Mouse (Mus musculus): ENCODE results near the gene Rps29. TPM values are rescaled to one million over a fixed set of nuclear protein-coding genes. Genes with fewer than 3 reads are reported as not detected.

Rps29 gene
- polyA plus RNA-seq, 1 experiment from 2014 or later, result 1,027 TPM

DNA sequence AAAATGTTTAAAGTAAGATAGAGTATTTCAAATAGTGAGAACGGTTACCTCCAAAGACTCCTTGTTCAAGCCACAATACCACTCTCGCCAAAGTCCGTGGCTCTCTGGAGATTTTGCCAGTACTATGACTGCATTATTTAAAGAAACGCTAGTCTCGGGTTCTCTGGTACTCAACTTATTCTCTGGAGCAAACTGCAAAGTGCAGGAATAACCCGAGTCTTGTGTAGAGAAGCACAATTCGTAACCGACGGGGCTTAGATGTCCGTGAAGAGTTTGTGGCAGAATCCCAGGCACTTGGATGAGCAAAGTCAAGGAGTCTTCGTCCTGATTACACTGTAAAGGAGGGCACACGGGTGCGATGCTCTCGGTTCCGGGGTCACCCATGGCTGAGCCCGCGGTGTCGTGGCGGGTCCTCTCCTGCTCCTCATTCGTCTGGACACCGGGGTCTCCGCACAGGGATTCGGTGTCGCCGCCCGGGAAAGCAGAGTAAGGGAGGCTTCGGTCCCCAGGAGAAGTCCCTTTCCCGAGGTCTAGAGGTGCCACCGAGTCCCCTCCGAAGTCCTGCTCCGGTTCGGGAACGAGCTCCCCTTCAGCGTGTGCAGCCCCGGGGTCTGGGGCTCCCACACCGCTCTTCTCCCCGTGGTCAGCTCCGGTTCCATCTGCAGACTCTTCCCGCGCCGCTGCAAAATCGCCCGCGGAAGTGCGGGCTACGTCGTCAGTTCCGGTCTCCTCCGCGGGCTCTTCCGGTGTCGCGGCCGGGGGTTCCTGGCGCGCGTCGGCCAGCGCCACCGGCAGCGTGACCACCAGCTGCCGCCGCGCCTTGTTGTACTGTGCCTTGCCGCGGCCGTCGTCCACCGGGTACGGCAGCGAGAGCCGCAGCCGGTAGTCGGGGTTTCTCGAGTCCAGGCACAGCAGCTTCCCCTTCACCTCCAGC, 37.7 kb upstream of the Rps29 start, which contains the start of gene Gm49383:
Gm49383 (minus strand) TSS at position 661 of the 934 bp plus-strand sequence.
- H3K4me1 ChIP-seq (ENCODE audit: control insufficient read depth, insufficient read depth, low read length), result peaks cover 21% of the 10 kb centered on the region
- H3K4me3 ChIP-seq (ENCODE audit: low read length), result peak within 1 kb of the TSS; percentile 100
- peak; percentile 64 for ATAC-seq (replicated peaks; ENCODE audit: extremely low read depth, insufficient read depth, low FRiP score)
- H3K27me3 ChIP-seq (ENCODE audit: control insufficient read depth, insufficient read depth, low read length), result no peaks in the 10 kb centered on the region
- H3K9ac ChIP-seq (ENCODE audit: low read length), result peak within 1 kb of the TSS; percentile 96
- H3K27ac ChIP-seq (ENCODE audit: low read length), result peak within 1 kb of the TSS; percentile 94
- under 1% methylated on average over 75 of the region's 75 CpGs for WGBS
- no peaks in the 10 kb centered on the region for H3K9me3 ChIP-seq (replicated peaks; ENCODE audit: control insufficient read depth, low read length)
- peak within 1 kb of the TSS; percentile 99 for H3K4me2 ChIP-seq (ENCODE audit: low read depth, low read length)
- H3K36me3 ChIP-seq (ENCODE audit: control insufficient read depth, insufficient read depth), result peaks cover 20% of the 10 kb centered on the region

DNA sequence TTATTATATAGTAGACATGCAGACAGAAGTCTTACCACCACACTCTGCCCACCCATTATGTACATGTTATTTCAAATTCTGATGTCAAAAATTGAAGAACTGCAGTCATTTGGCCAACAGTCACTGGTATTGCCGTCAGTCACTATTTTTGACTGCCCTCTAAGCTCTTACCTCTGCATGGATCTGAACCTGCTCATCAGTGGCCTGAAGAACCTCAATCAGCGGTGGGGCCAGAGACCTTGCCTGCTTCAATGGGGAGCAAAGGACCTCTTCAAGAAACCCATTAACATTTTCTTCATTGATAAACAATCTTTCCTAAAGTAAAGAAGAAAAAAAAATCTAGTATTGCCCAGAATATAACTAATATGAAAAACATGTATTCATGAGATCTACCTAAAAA, 33.7 kb upstream of the Rps29 start:
- H3K36me3 ChIP-seq (ENCODE audit: control insufficient read depth, insufficient read depth), result peaks cover 9% of the 10 kb centered on the region; the same call in 1 of the 2 replicates
- no peak overlapping the region for H3K27ac ChIP-seq (ENCODE audit: low read length)
- 90% methylated on average over 2 of the region's 2 CpGs for WGBS
- no peak overlapping the region for H3K9ac ChIP-seq (ENCODE audit: low read length)
- no peaks in the 10 kb centered on the region for H3K27me3 ChIP-seq (ENCODE audit: control insufficient read depth, insufficient read depth, low read length)
- peaks cover 7% of the 10 kb centered on the region for H3K4me1 ChIP-seq (ENCODE audit: control insufficient read depth, insufficient read depth, low read length)
- H3K4me3 ChIP-seq (ENCODE audit: low read length), result no peak overlapping the region
- H3K4me2 ChIP-seq (ENCODE audit: low read depth, low read length), result no peak overlapping the region
- no peak for ATAC-seq (replicated peaks; ENCODE audit: extremely low read depth, insufficient read depth, low FRiP score)
- no peaks in the 10 kb centered on the region for H3K9me3 ChIP-seq (replicated peaks; ENCODE audit: control insufficient read depth, low read length)

DNA sequence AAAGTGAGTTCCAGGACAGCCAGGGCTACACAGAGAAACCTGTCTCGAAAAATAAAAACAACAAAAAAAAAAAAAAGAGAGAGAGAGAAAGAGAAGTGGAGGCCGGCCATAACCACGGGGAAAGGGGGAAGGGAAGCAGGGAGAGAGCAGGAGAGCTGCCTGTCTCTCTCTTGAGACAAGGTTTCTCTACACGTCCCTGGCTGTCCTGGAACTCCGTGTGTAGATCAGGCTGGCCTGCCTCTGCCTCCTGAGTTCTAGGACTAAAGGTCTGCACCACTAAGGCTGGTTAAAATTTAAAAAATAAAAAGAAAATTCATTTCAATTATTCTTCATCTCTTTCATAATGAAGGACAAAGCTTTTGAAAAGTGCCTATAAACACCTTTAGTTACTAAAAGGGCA, 32.4 kb upstream of the Rps29 start:
- Histone ChIP-seq H3K36me3 (ENCODE audit: control insufficient read depth, insufficient read depth) (peaks cover 13% of the 10 kb centered on the region), H3K9ac (ENCODE audit: low read length) (no peak overlapping the region), H3K27me3 (ENCODE audit: control insufficient read depth, insufficient read depth, low read length) (no peaks in the 10 kb centered on the region), H3K4me2 (ENCODE audit: low read depth, low read length) (no peak overlapping the region), H3K4me1 (ENCODE audit: control insufficient read depth, insufficient read depth, low read length) (peaks cover 14% of the 10 kb centered on the region), H3K27ac (ENCODE audit: low read length) (no peak overlapping the region), H3K9me3 (replicated peaks; ENCODE audit: control insufficient read depth, low read length) (no peaks in the 10 kb centered on the region), H3K4me3 (ENCODE audit: low read length) (no peak overlapping the region)
- WGBS, result 95% methylated on average over 5 of the region's 5 CpGs
- no peak for ATAC-seq (replicated peaks; ENCODE audit: extremely low read depth, insufficient read depth, low FRiP score)

DNA sequence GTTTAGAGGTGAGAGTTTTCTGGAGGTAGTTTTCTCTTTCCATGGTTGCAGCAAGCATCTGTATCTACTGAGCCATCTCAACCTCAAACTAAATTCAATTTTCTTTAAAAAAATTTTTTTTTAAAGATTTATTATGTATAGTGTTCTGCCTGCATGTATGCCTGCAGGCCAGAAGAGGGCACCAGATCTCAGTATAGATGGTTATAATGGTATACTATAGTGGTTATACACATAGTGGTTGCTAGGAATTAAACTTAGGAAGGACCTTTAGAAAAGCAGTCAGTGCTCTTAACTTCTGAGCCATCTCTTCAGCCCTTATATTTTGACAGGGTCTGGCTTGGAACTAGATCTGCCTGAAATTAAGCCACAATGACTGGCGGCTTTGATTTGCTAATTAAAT, 31.5 kb upstream of the Rps29 start:
- Histone ChIP-seq H3K9ac (ENCODE audit: low read length) (no peak overlapping the region), H3K4me2 (ENCODE audit: low read depth, low read length) (no peak overlapping the region), H3K4me3 (ENCODE audit: low read length) (no peak overlapping the region), H3K36me3 (ENCODE audit: control insufficient read depth, insufficient read depth) (peaks cover 13% of the 10 kb centered on the region), H3K4me1 (ENCODE audit: control insufficient read depth, insufficient read depth, low read length) (peaks cover 12% of the 10 kb centered on the region), H3K9me3 (replicated peaks; ENCODE audit: control insufficient read depth, low read length) (no peaks in the 10 kb centered on the region), H3K27ac (ENCODE audit: low read length) (peak overlapping the region; percentile 54), H3K27me3 (ENCODE audit: control insufficient read depth, insufficient read depth, low read length) (no peaks in the 10 kb centered on the region)
- no peak for ATAC-seq (replicated peaks; ENCODE audit: extremely low read depth, insufficient read depth, low FRiP score)
- 97% methylated on average over 1 of the region's 1 CpGs for WGBS

DNA sequence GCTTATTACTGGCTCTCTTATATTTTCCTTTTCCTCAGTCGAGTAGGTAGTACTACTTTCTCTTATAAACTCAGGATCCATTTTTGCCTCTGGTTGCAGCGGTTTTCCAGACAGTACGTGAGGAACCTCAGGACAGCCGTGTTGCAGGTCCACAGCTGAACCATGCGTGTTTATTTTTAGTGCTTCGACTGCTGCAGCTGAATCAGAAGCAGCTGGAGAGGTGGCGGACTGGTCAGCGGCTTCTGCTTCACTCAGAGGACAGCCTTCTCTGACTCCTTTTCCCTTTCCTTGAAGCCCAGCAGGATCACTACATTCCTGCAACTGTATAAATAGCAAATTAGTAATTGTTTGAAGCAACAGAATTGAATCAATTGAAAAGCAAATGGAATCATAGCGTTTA, 31.1 kb upstream of the Rps29 start:
- Histone ChIP-seq H3K4me2 (ENCODE audit: low read depth, low read length) (no peak overlapping the region), H3K4me3 (ENCODE audit: low read length) (no peak overlapping the region), H3K27ac (ENCODE audit: low read length) (peak overlapping the region; percentile 54), H3K36me3 (ENCODE audit: control insufficient read depth, insufficient read depth) (peaks cover 13% of the 10 kb centered on the region), H3K27me3 (ENCODE audit: control insufficient read depth, insufficient read depth, low read length) (no peaks in the 10 kb centered on the region), H3K9me3 (replicated peaks; ENCODE audit: control insufficient read depth, low read length) (no peaks in the 10 kb centered on the region), H3K4me1 (ENCODE audit: control insufficient read depth, insufficient read depth, low read length) (peaks cover 14% of the 10 kb centered on the region), H3K9ac (ENCODE audit: low read length) (no peak overlapping the region)
- ATAC-seq (replicated peaks; ENCODE audit: extremely low read depth, insufficient read depth, low FRiP score), result peak; percentile 64; the same call in 1 of the 2 replicates
- WGBS, result 61% methylated on average over 9 of the region's 9 CpGs

DNA sequence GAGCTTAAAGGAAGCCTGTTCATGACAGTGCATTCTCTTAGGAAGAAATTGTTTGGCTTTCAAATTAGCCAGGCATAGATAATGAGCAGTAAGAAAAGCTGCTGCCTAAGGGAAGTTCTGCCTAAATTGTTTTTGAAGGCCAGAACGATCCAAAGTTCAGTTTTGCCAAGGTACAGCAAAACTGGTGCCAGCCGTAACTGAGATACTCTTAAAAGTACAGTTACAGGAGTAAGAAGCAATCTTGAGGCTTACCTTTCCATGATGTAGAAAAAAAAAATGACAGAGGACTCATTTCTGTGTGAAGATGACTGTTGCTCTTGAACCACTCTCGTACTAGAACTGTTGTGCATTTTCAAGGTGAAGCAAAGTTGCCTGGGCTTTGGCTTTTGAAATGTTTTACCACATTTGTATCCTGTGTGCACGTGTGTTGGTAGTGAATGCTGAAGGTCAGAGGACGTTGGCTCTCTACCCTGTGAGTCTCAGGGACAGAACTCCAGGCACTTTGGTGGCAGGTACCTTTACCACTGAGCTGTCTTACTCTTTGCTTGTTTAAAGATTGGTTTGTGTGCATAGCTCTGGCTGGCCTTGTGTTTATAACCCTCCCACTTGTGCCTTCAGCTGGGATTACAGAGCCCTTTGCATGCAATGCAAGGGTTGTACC, 28.0 kb upstream of the Rps29 start:
- Histone ChIP-seq H3K4me1 (ENCODE audit: control insufficient read depth, insufficient read depth, low read length) (peaks cover 22% of the 10 kb centered on the region), H3K27ac (ENCODE audit: low read length) (peak overlapping the region; percentile 31), H3K27me3 (ENCODE audit: control insufficient read depth, insufficient read depth, low read length) (no peaks in the 10 kb centered on the region), H3K9me3 (replicated peaks; ENCODE audit: control insufficient read depth, low read length) (no peaks in the 10 kb centered on the region), H3K9ac (ENCODE audit: low read length) (0 out of 2 replicates have a peak overlapping the region, but pooled peaks have one; percentile 9), H3K4me3 (ENCODE audit: low read length) (no peak overlapping the region), H3K36me3 (ENCODE audit: control insufficient read depth, insufficient read depth) (peaks cover 13% of the 10 kb centered on the region), H3K4me2 (ENCODE audit: low read depth, low read length) (peak overlapping the region; percentile 30; the same call in 1 of the 2 replicates)
- 58% methylated on average over 5 of the region's 5 CpGs for WGBS
- no peak for ATAC-seq (replicated peaks; ENCODE audit: extremely low read depth, insufficient read depth, low FRiP score)

DNA sequence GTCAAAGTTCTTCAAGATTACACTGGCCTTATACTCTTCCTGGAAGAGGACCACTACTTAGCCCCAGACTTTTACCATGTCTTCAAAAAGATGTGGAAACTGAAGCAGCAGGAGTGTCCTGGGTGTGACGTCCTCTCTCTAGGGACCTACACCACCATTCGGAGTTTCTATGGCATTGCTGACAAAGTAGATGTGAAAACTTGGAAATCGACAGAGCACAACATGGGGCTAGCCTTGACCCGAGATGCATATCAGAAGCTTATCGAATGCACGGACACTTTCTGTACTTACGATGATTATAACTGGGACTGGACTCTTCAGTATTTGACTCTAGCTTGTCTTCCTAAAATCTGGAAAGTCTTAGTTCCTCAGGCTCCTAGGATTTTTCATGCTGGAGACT, 26.4 kb upstream of the Rps29 start:
- H3K4me2 ChIP-seq (ENCODE audit: low read depth, low read length), result peak overlapping the region; percentile 91
- peak overlapping the region; percentile 82 for H3K9ac ChIP-seq (ENCODE audit: low read length)
- H3K9me3 ChIP-seq (replicated peaks; ENCODE audit: control insufficient read depth, low read length), result no peaks in the 10 kb centered on the region
- H3K27ac ChIP-seq (ENCODE audit: low read length), result peak overlapping the region; percentile 90
- WGBS, result 71% methylated on average over 7 of the region's 7 CpGs
- peak overlapping the region; percentile 92 for H3K4me3 ChIP-seq (ENCODE audit: low read length)
- peaks cover 22% of the 10 kb centered on the region for H3K4me1 ChIP-seq (ENCODE audit: control insufficient read depth, insufficient read depth, low read length)
- no peak for ATAC-seq (replicated peaks; ENCODE audit: extremely low read depth, insufficient read depth, low FRiP score)
- H3K27me3 ChIP-seq (ENCODE audit: control insufficient read depth, insufficient read depth, low read length), result no peaks in the 10 kb centered on the region
- H3K36me3 ChIP-seq (ENCODE audit: control insufficient read depth, insufficient read depth), result peaks cover 15% of the 10 kb centered on the region

DNA sequence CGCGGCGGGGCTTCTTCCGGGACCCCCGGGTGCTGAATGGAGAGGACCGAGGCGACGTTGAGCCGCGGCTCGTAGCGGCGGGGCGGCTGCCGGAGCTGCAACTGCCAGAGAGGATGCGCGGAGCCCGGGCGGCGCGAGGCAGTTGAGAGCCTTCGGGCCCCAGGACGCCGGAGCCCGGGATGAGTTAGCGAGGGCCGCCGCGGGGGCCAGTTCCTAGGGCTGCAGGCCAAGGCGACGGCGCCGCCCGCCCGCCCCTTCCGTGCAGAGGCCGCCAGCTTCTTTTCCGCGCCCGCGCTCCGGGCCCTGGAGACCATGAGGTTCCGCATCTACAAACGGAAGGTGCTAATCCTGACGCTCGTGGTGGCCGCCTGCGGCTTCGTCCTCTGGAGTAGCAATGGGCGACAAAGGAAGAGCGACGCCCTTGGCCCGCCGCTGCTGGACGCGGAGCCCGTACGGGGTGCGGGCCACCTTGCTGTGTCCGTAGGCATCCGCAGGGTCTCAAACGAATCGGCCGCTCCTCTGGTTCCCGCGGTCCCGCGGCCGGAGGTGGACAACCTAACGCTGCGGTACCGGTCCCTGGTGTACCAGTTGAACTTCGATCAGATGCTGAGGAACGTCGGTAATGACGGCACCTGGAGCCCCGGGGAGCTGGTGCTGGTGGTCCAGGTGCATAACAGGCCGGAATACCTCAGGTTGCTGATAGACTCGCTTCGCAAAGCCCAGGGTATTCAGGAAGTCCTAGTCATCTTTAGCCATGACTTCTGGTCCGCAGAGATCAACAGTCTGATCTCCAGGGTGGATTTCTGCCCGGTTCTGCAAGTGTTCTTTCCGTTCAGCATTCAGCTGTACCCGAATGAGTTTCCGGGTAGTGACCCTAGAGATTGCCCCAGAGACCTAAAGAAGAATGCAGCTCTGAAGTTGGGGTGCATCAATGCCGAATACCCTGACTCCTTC, 25.6 kb upstream of the Rps29 start:
- 2% methylated on average over 78 of the region's 86 CpGs for WGBS

More for the DNA sequence above, 25.6 kb upstream of the Rps29 start:
- H3K9me3 ChIP-seq (replicated peaks; ENCODE audit: control insufficient read depth, low read length), result no peaks in the 10 kb centered on the region
- H3K9ac ChIP-seq (ENCODE audit: low read length), result peak overlapping the region; percentile 82
- H3K27ac ChIP-seq (ENCODE audit: low read length), result peak overlapping the region; percentile 90
- peaks cover 15% of the 10 kb centered on the region for H3K36me3 ChIP-seq (ENCODE audit: control insufficient read depth, insufficient read depth)
- peak overlapping the region; percentile 91 for H3K4me2 ChIP-seq (ENCODE audit: low read depth, low read length)
- ATAC-seq (replicated peaks; ENCODE audit: extremely low read depth, insufficient read depth, low FRiP score), result peak; percentile 73
- peaks cover 22% of the 10 kb centered on the region for H3K4me1 ChIP-seq (ENCODE audit: control insufficient read depth, insufficient read depth, low read length)
- H3K27me3 ChIP-seq (ENCODE audit: control insufficient read depth, insufficient read depth, low read length), result no peaks in the 10 kb centered on the region
- H3K4me3 ChIP-seq (ENCODE audit: low read length), result peak overlapping the region; percentile 92

Measured in heart, embryonic 16.5 days (tissue).